Mouse (Mus musculus): ENCODE measurements around the gene Eaf2.

Eaf2 gene

GRCm38 (mm10) chr16:36874583-36875275, at the start of gene Eaf2, which contains the start of gene Golgb1:
Gene Eaf2, minus strand, starts transcription at chr16:36875003.
Gene Golgb1, plus strand, starts transcription at chr16:36875140.
- peak; percentile 100 for DNase-seq (ENCODE audit: low read depth, low spot score)

- DNase-seq (ENCODE audit: low read depth, low spot score) = no peak
These were observed 49.5 kb upstream of the Eaf2 start for GRCm38 (mm10) chr16:36924312-36924711.

DNA sequence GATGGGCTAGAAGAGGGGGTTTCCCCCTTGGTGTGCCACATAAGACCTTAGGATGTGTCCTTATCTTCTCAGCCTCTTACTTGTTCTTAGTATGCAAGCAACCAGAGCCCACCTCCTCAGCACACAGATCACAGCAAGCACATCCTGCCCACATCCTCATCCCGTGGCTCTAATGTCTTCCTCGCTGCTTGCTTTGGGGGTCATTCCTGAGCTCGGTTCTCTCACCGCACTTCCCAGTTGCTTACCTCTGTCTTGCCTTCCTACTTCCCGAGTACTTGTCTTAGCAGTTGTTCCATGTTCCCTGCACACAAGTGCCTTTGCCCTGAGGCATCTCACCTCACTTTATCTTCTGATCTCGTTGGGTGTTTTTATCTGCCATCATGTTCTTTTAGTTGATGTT, 47.2 kb upstream of the Eaf2 start:
- DNase-seq (ENCODE audit: low read depth, low spot score) = no peak

DNA sequence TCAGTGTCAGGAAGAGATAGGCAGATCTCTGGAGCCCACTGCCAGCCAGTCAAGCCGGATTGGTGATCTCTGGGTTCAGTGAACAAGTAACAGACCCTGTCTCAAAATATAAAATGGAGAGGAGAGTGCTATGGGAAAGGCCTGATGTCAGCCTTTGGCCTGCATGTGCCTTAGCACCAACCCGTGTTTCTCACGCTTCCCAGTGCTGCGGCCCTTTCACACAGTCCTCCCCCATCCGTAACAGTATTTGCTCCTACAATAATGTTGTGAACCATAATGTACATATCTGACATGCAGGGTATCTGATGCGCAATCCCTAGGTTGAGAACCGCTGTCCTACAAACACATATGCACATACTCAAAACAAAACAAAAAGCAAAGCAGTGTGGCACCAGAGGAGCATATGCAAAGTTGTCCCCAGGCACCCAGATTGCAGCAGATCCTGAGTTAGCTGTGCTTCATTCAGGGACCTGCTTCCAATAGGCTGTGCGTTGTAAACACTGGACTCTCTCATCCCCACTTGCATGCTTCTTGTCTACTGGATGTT, 46.3 kb upstream of the Eaf2 start:
- no peak for DNase-seq (ENCODE audit: low read depth, low spot score)

GRCm38 (mm10) chr16:36920410-36920809, 45.6 kb upstream of the Eaf2 start:
- DNase-seq (ENCODE audit: low read depth, low spot score) = no peak

DNA sequence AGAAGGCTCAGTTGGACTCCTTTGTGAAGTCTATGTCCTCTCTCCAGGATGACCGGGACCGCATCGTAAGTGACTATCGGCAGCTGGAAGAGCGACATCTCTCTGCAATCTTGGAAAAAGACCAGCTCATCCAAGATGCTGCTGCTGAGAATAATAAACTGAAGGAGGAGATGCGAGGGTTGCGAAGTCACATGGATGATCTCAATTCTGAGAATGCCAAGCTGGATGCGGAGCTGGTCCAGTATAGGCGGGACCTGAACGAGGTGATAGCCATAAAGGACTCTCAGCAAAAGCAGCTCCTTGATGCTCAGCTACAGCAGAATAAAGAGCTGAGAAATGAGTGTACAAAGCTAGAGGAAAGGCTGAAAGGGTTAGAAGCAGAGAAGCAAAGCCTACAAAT, 43.7 kb upstream of the Eaf2 start:
- DNase-seq (ENCODE audit: low read depth, low spot score) = no peak

GRCm38 (mm10) chr16:36914195-36914594, 39.4 kb upstream of the Eaf2 start:
- DNase-seq (ENCODE audit: low read depth, low spot score) = no peak

- no peak for DNase-seq (ENCODE audit: low read depth, low spot score)
These were observed 37.5 kb upstream of the Eaf2 start for GRCm38 (mm10) chr16:36912311-36912710.

DNA sequence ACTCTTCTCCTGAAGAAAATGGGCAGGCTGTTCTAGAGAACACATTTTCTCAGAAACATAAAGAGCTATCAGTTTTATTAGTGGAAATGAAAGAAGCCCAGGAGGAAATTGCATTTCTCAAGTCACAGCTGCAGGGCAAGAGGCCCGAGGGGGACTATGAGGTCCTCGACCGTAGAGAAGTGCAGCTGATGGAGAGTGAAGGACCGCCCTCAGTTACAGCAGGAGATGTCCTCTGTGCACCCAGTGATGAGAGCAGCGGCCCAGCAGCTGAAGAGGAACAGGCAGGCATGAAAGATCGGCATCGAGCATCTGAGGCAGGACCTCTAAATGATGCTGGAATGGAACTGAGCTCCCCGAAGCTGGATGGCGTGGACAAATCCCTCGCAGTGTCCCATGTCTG, 37.1 kb upstream of the Eaf2 start:
- DNase-seq (ENCODE audit: low read depth, low spot score) = no peak

GRCm38 (mm10) chr16:36903156-36903555, 28.4 kb upstream of the Eaf2 start:
- DNase-seq (ENCODE audit: low read depth, low spot score) = no peak

DNA sequence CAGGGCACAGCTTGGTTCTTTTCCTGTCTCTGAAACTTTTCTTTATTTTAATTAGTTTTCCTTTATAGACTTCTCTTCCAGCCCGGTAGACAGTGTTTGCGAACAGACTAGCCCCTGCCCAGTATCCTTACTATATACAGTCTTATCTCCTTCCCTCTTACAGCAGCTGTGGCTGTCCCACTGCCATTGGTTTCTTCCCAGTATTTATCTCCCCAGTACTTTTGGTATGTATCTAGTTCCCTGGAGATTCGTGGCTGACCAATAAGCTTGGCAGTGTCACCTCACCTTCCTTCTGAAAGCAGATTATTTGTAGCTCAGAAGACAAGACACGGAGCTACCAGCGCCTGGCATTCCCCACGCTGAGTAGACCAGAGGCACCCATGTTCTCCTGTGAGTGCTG, 21.9 kb upstream of the Eaf2 start:
- no peak for DNase-seq (ENCODE audit: low read depth, low spot score)

- DNase-seq (ENCODE audit: low read depth, low spot score) = no peak
These were observed 18.5 kb upstream of the Eaf2 start for GRCm38 (mm10) chr16:36893317-36893716.

DNA sequence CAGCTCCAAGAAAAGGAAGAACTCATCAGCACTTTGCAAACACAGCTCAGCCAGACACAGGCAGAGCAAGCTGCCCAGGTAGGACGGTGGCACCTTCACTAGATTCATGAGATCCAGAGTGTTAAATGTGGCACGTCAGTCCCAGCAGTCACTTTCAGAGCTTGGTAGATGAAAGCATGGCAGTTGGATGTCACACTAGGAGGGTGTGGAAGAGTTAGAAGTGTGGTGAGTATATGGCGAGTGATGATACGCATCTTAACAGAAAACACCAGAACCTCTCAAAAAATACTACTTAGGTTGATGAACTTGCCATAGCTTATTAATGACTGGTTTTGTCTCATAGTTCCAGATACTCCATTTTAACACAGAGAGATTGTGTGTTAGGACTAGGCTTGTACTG, 16.6 kb upstream of the Eaf2 start:
- no peak for DNase-seq (ENCODE audit: low read depth, low spot score)

GRCm38 (mm10) chr16:36890559-36890958, 15.8 kb upstream of the Eaf2 start:
- DNase-seq (ENCODE audit: low read depth, low spot score) = no peak

DNA sequence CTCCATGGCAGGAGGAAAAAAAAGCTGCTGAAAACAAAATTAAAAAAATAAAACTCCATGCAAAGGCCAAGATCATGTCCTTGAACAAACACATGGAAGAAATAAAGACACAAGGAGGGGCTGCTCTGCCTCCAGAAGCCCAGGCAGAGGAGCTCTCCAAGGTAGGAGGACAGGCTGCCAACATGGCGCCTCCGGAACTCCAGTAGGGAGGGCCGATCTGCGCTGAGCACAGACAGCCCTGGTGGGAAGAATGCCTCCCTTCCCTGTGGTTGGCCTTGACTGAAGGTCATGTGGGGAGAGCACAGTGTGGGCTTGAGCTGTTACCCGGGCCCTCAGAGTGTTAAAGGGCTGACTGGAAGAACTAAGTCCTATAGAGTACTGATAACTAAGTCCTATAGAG, 12.7 kb upstream of the Eaf2 start:
- DNase-seq (ENCODE audit: low read depth, low spot score) = no peak

GRCm38 (mm10) chr16:36885912-36886311, 11.1 kb upstream of the Eaf2 start:
- DNase-seq (ENCODE audit: low read depth, low spot score) = no peak

- peak; percentile 59 for DNase-seq (ENCODE audit: low read depth, low spot score)
These were observed 10.1 kb upstream of the Eaf2 start for GRCm38 (mm10) chr16:36884881-36885280.

DNA sequence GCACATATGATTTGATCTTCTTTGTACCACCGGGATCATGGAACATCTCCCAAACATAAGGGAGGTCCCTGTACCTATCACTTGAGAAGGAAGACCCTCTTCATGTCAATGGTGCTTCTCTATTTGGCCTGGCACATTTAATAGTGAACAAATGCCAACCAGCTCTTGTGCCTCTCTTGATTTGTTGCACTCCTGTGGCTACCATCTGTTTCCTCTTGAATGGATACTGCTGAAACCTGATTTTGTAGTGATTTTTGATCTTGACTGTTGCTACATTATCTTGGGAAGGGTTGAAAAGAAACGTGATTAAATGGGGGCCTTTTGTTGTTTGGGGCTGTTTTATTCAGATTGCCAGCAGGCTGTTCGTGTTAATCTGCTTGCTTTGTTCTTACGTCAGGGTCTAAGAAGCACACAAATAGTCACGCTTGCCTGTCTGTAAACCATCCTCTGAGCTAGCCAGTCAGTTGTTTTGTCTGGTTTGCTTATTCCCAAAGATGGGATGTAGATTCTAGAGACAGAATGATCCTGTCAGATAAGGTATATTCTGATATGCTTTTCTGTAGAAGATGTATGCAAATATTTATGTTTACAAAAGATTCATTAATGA, 8.0 kb upstream of the Eaf2 start:
- no peak for DNase-seq (ENCODE audit: low read depth, low spot score)

DNA sequence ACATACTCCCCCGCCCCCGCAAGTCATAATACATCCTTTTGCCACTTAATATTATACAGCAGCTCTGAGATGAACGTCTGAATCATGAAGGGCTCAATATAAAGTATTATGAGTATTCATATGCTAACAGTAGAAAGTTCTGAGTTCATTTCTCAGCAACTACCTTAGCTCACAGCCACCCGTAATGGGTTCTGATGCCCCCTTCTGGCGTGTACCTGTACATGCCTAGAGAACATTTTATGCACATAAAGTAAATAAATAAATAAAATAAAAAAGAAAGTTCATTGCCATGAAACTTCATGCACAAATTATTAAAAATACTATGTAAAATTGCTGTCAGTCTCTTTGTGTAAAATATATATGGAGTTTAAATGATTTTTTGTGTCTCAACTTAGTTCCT, 2.5 kb upstream of the Eaf2 start:
- peak; percentile 63 for DNase-seq (ENCODE audit: low read depth, low spot score)

DNA sequence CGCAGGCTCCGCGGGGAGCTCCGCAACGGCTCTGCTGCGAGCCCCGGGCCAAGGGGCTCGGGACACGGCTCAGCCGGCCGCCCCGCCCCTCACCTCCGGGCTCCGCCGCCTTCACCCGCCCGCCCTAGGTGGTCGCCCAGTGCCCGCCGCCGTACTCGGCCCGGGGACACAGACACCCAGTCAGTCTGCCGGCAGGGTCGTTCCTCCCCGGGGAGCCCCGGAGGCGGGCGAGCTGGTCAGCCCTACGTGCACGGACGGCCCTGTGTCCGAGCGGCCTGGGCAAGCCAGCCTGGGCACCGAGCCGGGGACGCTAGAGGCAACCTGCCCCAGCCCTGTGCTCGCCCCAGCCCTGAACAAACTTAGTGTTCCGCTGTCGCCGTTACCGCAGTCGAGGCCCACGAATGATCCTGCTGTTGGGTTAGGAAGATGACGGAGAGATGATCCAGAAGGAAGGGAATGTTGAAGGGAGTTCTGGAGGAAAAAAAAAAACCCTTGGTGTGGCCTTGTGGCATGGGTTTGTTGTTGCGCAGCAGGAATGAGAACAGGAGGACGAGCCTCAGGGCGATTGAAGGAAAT, 561 bp upstream of the Eaf2 start:
- DNase-seq (ENCODE audit: low read depth, low spot score) = peak; percentile 71

DNA sequence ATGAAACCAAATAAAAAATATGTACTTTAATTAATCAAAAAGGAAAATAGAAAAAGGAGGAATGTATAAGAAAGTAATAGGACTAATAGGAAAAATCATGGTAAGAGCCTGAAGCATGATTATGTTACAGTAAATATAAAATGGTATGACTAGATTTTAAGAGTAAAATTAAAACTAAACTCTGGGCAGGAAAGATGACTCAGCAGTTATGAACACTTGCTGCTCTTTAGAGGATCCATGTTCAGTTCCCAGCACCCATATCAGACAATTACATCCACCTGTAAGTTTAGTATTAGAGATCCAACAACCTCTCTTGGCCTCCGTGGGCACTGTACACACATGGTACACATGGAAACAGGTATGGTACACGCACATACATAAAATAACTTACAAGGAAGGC, 5.4 kb downstream of the Eaf2 start:
- DNase-seq (ENCODE audit: low read depth, low spot score) = no peak

DNA sequence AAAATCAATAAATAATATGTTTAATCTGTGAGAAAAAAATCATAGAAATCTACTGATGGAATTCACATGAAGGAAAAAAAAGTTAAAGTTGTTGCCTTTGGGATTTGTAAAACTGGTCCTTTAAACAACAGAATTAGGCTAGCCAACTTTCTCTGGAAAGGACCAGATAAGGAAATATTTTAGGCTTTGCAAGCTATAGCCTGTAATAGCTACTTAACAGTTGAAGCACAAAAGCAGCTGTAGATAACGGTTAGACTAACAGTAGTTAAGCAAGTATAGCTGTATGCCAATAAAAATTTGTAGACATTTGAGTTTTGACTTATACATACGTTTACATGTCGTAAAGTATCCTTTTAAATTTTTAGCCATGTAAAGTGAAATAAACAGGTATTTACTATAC, 11.2 kb downstream of the Eaf2 start:
- no peak for DNase-seq (ENCODE audit: low read depth, low spot score)

DNA sequence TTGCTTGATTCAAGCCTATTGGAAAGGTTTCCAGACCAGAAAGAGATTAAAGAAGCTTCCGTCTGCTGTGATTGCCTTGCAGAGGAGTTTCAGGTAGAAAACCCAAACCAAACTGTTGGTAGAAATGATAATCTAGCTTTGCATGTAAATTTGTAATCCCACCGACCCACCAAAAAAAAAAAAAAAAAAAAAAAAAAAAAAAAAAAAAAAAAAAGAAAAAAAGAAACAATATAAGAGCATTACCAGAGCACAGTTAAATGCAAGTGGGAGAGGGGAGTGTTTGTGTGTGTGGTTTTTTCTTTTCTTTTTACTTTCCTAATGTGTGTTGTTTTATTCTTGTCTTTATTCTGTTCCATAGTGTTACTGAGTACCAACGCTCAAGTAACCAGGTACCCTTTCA, 23.6 kb downstream of the Eaf2 start:
- no peak for DNase-seq (ENCODE audit: low read depth, low spot score)
